Mouse (Mus musculus) heart, postnatal 0 days (tissue): Measurements from ENCODE around the gene Tbl1x.

Experiments used
- CTCF ChIP-seq: IDR thresholded peaks from 2 replicates; pipeline ENCODE4 v1.5.1; 2016; ENCODE audit warnings: antibody characterized with exemption, control low read depth, low read depth
- EP300 ChIP-seq: IDR thresholded peaks from 2 replicates; pipeline ENCODE4 v1.6.1; 2016; ENCODE audit warnings: antibody characterized with exemption, low read depth

- no peak for TF ChIP-seq CTCF
- no peak for TF ChIP-seq EP300
These were observed 67.4 kb downstream of the Tbl1x start for GRCm38 (mm10) chrX:77578172-77578571.
